Mouse (Mus musculus) heart, postnatal 0 days (tissue): ENCODE results near the gene Umad1. TPM values are rescaled to one million over a fixed set of nuclear protein-coding genes. Genes with fewer than 3 reads are reported as not detected.

ENCODE experiments used
- ATAC-seq: fragments of 200-750 bp; cut with Nextera tagmentation; 2 replicates; pipeline ENCODE4 v1.8.0; 2017; ENCODE audit warnings: low read depth, moderate number of reproducible peaks, moderate library complexity; ENCODE audit not compliant: insufficient read depth
- DNase-seq: peaks from one replicate; pipeline ENCODE4 v3.0.0-alpha.2; 2016; ENCODE audit warnings: low spot score
- H3K27ac ChIP-seq: fragments of 300-500 bp; sonication (generic); 2 replicates; pipeline ENCODE4 v1.5.1; 2014; ENCODE audit warnings: low read depth, mild to moderate bottlenecking
- H3K27me3 ChIP-seq: fragments of 300-500 bp; sonication (generic); 2 replicates; pipeline ENCODE4 v1.6.1; 2014; ENCODE audit warnings: low read length, mixed read lengths; ENCODE audit not compliant: control insufficient read depth, insufficient read depth
- H3K36me3 ChIP-seq: fragments of 300-500 bp; sonication (generic); replicated peaks from 2 replicates; pipeline ENCODE4 v1.6.1; 2014; ENCODE audit warnings: low read length, mixed read lengths; ENCODE audit not compliant: control insufficient read depth, insufficient read depth
- H3K4me1 ChIP-seq: fragments of 300-500 bp; sonication (generic); 2 replicates; pipeline ENCODE4 v1.6.1; 2014; ENCODE audit warnings: antibody characterized with exemption; ENCODE audit not compliant: control insufficient read depth, insufficient read depth
- H3K4me2 ChIP-seq: fragments of 300-500 bp; sonication (generic); 2 replicates; pipeline ENCODE4 v1.6.1; 2014; ENCODE audit warnings: low read depth, mild to moderate bottlenecking, low read length, moderate library complexity
- H3K4me3 ChIP-seq: fragments of 300-500 bp; sonication (generic); 2 replicates; pipeline ENCODE4 v1.5.1; 2014; ENCODE audit warnings: low read depth, low read length
- H3K9ac ChIP-seq: fragments of 300-500 bp; sonication (generic); replicated peaks from 2 replicates; pipeline ENCODE4 v1.6.1; 2014; ENCODE audit warnings: low read depth, low read length, mixed read lengths
- H3K9me3 ChIP-seq: fragments of 300-500 bp; sonication (generic); replicated peaks from 2 replicates; pipeline ENCODE4 v1.6.1; 2016; ENCODE audit warnings: low read length; ENCODE audit not compliant: control insufficient read depth
- CTCF ChIP-seq: IDR thresholded peaks from 2 replicates; pipeline ENCODE4 v1.5.1; 2016; ENCODE audit warnings: antibody characterized with exemption, control low read depth, low read depth
- EP300 ChIP-seq: IDR thresholded peaks from 2 replicates; pipeline ENCODE4 v1.6.1; 2016; ENCODE audit warnings: antibody characterized with exemption, low read depth
- WGBS: fragments of 180-500 bp; shearing (Covaris S2); extraction: QIAGEN DNeasy Blood & Tissue Kit; methylation state at CpG from one replicate; pipeline ENCODE4 v1.1.7; 2014; 5-methylcytosine and 5-hydroxymethylcytosine counted together
- polyA plus RNA-seq: library from polyadenylated mRNA; unstranded; fragments of >200 nt; fragmentation: Nextera tagmentation; extraction: Ambion mirVana; gene quantifications from 2 replicates; pipeline ENCODE4 v1.2.1, GENCODE M21; 2015
- total RNA-seq: library from RNA; depleted of rRNA; stranded (reverse); fragments of >200 nt; gene quantifications from 2 replicates; pipeline ENCODE4 v1.2.3, GENCODE M21; 2014; ENCODE audit warnings: low replicate concordance

The Umad1 gene
- total and polyA plus RNA-seq, 2 experiments from 2014 or later = 7.8 to 18.2 TPM

DNA sequence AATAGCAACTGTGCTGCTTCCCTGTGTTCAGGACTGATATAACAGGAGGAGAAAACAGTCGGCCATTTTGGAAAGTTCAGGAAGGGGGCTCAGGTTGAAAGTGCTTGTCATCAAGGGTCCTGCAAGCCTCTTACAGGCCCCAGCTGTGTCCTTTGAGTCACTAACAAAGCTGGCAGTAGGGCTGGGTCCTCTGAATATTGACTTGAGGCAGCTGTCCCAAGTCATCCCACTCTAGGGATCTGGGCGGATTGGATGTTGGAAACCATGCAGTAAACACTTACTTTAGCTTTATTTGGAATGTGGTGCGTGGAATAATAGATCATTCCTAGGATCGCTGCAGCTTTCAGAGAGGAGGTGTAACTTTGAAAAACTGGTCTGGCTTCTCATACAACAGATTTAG lies 215.7 kb downstream of the Umad1 start:
- peak; percentile 17; the same call in 1 of the 2 replicates for ATAC-seq
- Histone ChIP-seq H3K9ac (no peak overlapping the region), H3K27ac (no peak overlapping the region), H3K27me3 (no peaks in the 10 kb centered on the region), H3K9me3 (no peaks in the 10 kb centered on the region), H3K4me1 (peaks cover 18% of the 10 kb centered on the region), H3K4me3 (no peak overlapping the region), H3K36me3 (no peaks in the 10 kb centered on the region), H3K4me2 (no peak overlapping the region)
- no peak for TF ChIP-seq EP300
- TF ChIP-seq CTCF = no peak
- DNase-seq = no peak
- 79% methylated on average over 4 of the region's 4 CpGs for WGBS

DNA sequence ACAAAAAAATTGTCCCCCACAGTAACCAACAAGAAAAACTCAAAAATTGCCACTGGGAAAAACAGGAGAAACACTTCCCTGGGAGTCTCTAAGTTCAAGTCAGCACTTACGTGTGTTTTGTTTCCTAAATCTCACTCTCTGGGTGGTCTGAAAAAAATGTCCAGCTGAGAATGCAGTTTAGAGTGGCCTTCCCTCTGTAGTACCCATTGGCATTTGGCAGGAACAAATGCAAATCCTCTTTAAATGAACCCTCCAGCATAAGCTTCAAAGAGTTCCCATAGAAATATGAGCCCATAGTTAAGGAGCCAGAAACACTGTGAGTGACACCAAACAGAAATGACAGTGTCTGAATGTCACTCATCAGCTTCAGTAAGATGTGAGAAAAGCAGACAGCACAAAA lies 220.1 kb downstream of the Umad1 start:
- TF ChIP-seq EP300 (no peak), CTCF (no peak)
- no peak overlapping the region for H3K9ac ChIP-seq
- ATAC-seq = no peak
- H3K27me3 ChIP-seq = no peaks in the 10 kb centered on the region
- peaks cover under 1% of the 10 kb centered on the region; the same call in 1 of the 2 replicates for H3K4me1 ChIP-seq
- H3K27ac ChIP-seq = no peak overlapping the region
- H3K36me3 ChIP-seq = no peaks in the 10 kb centered on the region
- no peaks in the 10 kb centered on the region for H3K9me3 ChIP-seq
- 61% methylated on average over 1 of the region's 1 CpGs for WGBS
- no peak overlapping the region for H3K4me3 ChIP-seq
- H3K4me2 ChIP-seq = no peak overlapping the region
- DNase-seq = no peak

DNA sequence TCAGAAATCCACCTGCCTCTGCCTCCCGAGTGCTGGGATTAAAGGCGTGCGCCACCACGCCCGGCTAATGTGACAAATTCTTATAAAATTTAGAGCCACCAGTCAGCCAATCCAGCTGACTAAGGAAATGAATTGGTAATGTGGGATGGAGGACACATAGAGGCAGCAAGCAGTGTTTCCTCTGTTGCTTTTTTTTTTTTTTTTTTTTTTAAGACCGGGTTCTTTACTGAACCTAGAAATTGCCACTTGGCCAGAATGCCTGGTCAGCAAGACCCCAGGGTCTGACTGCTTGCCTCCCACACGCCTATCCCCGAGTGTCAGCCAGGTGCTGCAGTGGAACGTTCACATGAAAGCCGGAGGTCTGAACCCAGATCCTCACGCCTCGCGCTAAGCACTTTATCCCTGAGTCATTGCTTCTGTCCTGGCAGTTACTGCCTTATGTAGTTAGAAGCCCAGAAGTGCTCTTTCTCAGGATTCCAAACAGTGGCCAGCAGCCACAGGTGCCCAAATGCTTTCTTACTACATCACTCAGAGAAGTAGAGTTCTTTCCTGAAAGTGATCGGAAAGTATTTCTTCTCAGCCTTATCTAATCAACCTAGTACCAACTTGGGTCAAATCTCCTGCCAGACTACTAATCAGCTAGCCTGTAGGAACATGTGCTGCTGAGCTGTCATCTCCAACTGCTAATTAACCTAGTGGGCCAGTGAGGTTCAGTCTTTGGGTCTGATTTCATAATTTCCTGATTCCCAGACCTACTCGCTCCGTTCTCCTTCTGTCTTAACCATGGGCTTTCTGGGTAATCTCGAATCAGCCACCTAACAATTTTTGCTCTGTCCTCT lies 225.6 kb downstream of the Umad1 start:
- Histone ChIP-seq H3K4me3 (no peak overlapping the region), H3K27ac (peak overlapping the region; percentile 63; the same call in 1 of the 2 replicates), H3K4me1 (0 out of 2 replicates have a peak, but pooled peaks cover 8% of the 10 kb centered on the region), H3K9me3 (no peaks in the 10 kb centered on the region), H3K27me3 (no peaks in the 10 kb centered on the region), H3K4me2 (no peak overlapping the region), H3K36me3 (no peaks in the 10 kb centered on the region), H3K9ac (no peak overlapping the region; the same call in 1 of the 2 replicates)
- ATAC-seq (no peak), DNase-seq (no peak)
- TF ChIP-seq EP300 = no peak
- no peak for TF ChIP-seq CTCF
- 77% methylated on average over 17 of the region's 17 CpGs for WGBS

DNA sequence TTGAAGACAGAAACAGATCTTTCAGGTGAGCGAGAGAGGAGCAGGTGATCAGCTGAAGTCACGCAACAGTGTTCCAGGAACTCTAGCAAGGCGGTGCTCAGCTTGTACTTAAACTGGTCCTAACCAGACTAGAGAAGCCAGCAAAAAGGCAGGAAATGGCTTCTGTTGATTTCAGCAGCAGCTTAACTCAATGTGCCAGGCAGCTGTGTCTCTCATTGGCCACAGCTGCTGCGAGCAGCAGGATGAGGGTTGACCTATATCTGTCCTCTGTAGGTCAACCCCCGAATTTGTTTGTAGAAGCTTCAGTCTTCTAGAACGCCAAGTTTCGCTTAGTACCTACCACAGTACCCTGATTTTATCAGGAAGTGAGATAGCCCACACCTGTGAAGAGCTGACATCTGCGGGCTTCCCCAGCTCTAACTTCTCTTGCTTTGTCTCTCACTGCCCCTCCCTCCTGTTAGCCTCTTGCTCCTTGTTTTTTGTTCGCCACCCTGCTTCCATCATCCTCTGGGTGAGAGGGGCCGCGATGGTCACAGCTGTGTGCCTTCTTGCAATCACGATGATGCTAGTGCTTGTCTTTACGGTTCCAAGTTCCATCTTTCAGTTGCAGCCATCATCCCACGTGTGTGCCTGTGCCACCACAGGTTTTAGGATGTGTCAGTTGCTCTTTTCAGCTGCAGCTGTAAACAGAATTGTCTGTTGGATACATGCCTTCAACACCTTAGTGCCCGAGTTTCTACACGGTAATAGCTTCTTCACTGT lies 226.5 kb downstream of the Umad1 start:
- Histone ChIP-seq H3K4me1 (0 out of 2 replicates have a peak, but pooled peaks cover 8% of the 10 kb centered on the region), H3K4me3 (no peak overlapping the region), H3K27me3 (no peaks in the 10 kb centered on the region), H3K9me3 (no peaks in the 10 kb centered on the region), H3K36me3 (no peaks in the 10 kb centered on the region), H3K9ac (no peak overlapping the region), H3K27ac (peak overlapping the region; percentile 63; the same call in 1 of the 2 replicates), H3K4me2 (no peak overlapping the region)
- DNase-seq = no peak
- TF ChIP-seq EP300 (no peak), CTCF (no peak)
- no peak for ATAC-seq
- WGBS = 76% methylated on average over 16 of the region's 16 CpGs

DNA sequence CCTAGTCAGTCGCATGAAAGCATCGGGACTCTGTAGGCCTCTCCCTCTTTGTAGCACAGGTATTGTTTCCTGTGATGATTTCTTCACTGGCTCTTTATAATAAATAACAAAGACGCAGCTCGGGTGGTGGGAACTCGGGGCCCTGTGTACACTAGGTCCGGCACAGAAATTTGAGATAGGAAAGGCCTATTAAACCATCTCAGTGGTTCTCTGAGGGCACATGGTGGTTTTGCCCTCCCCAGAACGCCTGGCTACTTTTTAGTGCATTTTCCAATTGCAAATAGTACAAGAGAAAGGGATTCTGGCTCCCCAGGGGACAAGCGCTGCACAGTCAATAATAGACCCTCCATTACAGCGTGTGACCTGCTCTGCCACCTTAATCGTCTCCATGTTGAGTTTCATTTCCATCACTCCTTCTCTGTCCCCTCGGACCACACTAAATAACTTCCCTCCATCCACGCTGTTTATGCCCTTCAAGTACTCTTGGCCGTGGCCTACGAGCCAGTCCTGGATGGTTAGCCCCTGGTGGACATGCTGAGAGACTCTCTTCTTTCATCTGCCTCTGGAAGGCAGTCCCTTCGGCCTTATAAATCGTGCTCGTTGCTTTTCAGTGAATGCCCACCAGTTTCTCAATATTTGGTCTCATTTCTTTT lies 227.4 kb downstream of the Umad1 start:
- Histone ChIP-seq H3K4me1 (0 out of 2 replicates have a peak, but pooled peaks cover 8% of the 10 kb centered on the region), H3K27me3 (no peaks in the 10 kb centered on the region), H3K36me3 (no peaks in the 10 kb centered on the region), H3K9me3 (no peaks in the 10 kb centered on the region), H3K9ac (no peak overlapping the region), H3K4me3 (no peak overlapping the region), H3K27ac (peak overlapping the region; percentile 61; the same call in 1 of the 2 replicates), H3K4me2 (no peak overlapping the region)
- ATAC-seq = no peak
- DNase-seq = no peak
- 88% methylated on average over 17 of the region's 17 CpGs for WGBS
- no peak for TF ChIP-seq EP300
- TF ChIP-seq CTCF = no peak
